Mouse (Mus musculus) CD4-positive, CD25-positive, alpha-beta regulatory T cell, adult 4 months (primary cell): ENCODE measurements around the gene Map2k2. TPM values are rescaled to one million over a fixed set of nuclear protein-coding genes. Genes with fewer than 3 reads are reported as not detected.
"Not testable (repeated sequence)": the region's sequence is repeated elsewhere in the genome, so short reads cannot be mapped to it uniquely, and the experiment has no call there.

Experiments used
- ATAC-seq: one replicate; pipeline ENCODE4 v1.8.0; 2017
- polyA plus RNA-seq, 2 experiments: library from polyadenylated mRNA; unstranded; fragments of 100-300 nt; shearing (Covaris generic); gene quantifications; one replicate each; pipeline ENCODE4 v1.2.1; 2017

Gene Map2k2
- polyA plus RNA-seq, 2 experiments from 2014 or later, result 21.5 to 28.1 TPM

GRCm38 (mm10) chr10:81177491-81177925 is 71.8 kb downstream of the Map2k2 start:
- no peak for ATAC-seq

- ATAC-seq, result no peak
Observed at GRCm38 (mm10) chr10:81177958-81178712, 72.4 kb downstream of the Map2k2 start.

- ATAC-seq, result no peak
Observed at GRCm38 (mm10) chr10:81178927-81179326, 73.2 kb downstream of the Map2k2 start.

- no peak for ATAC-seq
Observed at GRCm38 (mm10) chr10:81179451-81180342, 74.0 kb downstream of the Map2k2 start.

- ATAC-seq, result no peak
Observed at GRCm38 (mm10) chr10:81180946-81181345, 75.2 kb downstream of the Map2k2 start.

- ATAC-seq, result not testable (repeated sequence)
Observed at GRCm38 (mm10) chr10:81181860-81182259, 76.1 kb downstream of the Map2k2 start.

GRCm38 (mm10) chr10:81182336-81183333 is 76.9 kb downstream of the Map2k2 start, which contains the start of gene Dapk3:
Gene Dapk3, plus strand, starts transcription at chr10:81183005.
- peak; percentile 94 for ATAC-seq

Other genes starting within 250 kb of the Map2k2 start
- gene Tmprss9, start 234.1 kb upstream of the Map2k2 start, polyA plus RNA-seq, result not detected
- 100 to 1,000 TPM; 212 to 257 TPM for gene Timm13, start 204.9 kb upstream of the Map2k2 start, polyA plus RNA-seq
- 1 to 10 TPM; 3.3 to 4.7 TPM for gene Lmnb2, start 187.7 kb upstream of the Map2k2 start, polyA plus RNA-seq
- 10 to 100 TPM; 25.3 to 38.9 TPM for gene Gadd45b, start 175.8 kb upstream of the Map2k2 start, polyA plus RNA-seq
- gene Gng7, start 91.0 kb upstream of the Map2k2 start, polyA plus RNA-seq, result under 1 TPM in 1 of 2 experiments, not detected in 1; 0.54 TPM
- not detected for gene Diras1, start 80.3 kb upstream of the Map2k2 start, polyA plus RNA-seq
- 1 to 10 TPM; 3.3 to 4.7 TPM for gene Slc39a3, start 68.5 kb upstream of the Map2k2 start, polyA plus RNA-seq
- gene Sgta, start 45.7 kb upstream of the Map2k2 start, polyA plus RNA-seq, result 100 to 1,000 TPM in 1 of 2 experiments, 10 to 100 TPM in 1; 78.9 to 148 TPM
- gene Thop1, start 35.9 kb upstream of the Map2k2 start, polyA plus RNA-seq, result 1 to 10 TPM; 2.0 to 2.5 TPM
- gene Creb3l3, start 7.0 kb upstream of the Map2k2 start, polyA plus RNA-seq, result not detected
- 10 to 100 TPM in 1 of 2 experiments, 1 to 10 TPM in 1; 6.5 to 11.3 TPM for gene Zbtb7a, start 29.3 kb downstream of the Map2k2 start, polyA plus RNA-seq
- gene Pias4, start 62.0 kb downstream of the Map2k2 start, polyA plus RNA-seq, result 10 to 100 TPM; 17.1 to 20.0 TPM
- 1,000 to 10,000 TPM in 1 of 2 experiments, 100 to 1,000 TPM in 1; 934 to 1,665 TPM for gene Eef2, start 70.7 kb downstream of the Map2k2 start, polyA plus RNA-seq
- gene Dapk3, start 77.1 kb downstream of the Map2k2 start, polyA plus RNA-seq, result 1 to 10 TPM; 1.3 to 2.6 TPM
- gene 4930442H23Rik, start 77.9 kb downstream of the Map2k2 start, polyA plus RNA-seq, result not detected
- under 1 TPM; 0.31 to 0.44 TPM for gene Nmrk2, start 96.1 kb downstream of the Map2k2 start, polyA plus RNA-seq
- gene Atcay, start 124.9 kb downstream of the Map2k2 start, polyA plus RNA-seq, result 1 to 10 TPM; 4.0 to 6.2 TPM
- gene Zfr2, start 127.2 kb downstream of the Map2k2 start, polyA plus RNA-seq, result 1 to 10 TPM; 1.6 to 1.7 TPM
- 100 to 1,000 TPM in 1 of 2 experiments, 10 to 100 TPM in 1; 63.6 to 103 TPM for gene Matk, start 147.0 kb downstream of the Map2k2 start, polyA plus RNA-seq
- 100 to 1,000 TPM; 111 to 132 TPM for gene Mrpl54, start 161.0 kb downstream of the Map2k2 start, polyA plus RNA-seq
- 10 to 100 TPM; 12.5 to 14.8 TPM for gene Apba3, start 161.0 kb downstream of the Map2k2 start, polyA plus RNA-seq
- gene Tjp3, start 185.7 kb downstream of the Map2k2 start, polyA plus RNA-seq, result 1 to 10 TPM; 2.4 to 2.6 TPM
- 10 to 100 TPM; 14.6 to 15.1 TPM for gene Pip5k1c, start 187.0 kb downstream of the Map2k2 start, polyA plus RNA-seq
- 1 to 10 TPM; 4.2 to 4.7 TPM for gene Cactin, start 215.2 kb downstream of the Map2k2 start, polyA plus RNA-seq
- gene Tbxa2r, start 222.8 kb downstream of the Map2k2 start, polyA plus RNA-seq, result 10 to 100 TPM; 19.3 to 22.0 TPM
- gene Gipc3, start 237.4 kb downstream of the Map2k2 start, polyA plus RNA-seq, result under 1 TPM; 0.15 to 0.28 TPM
- gene Hmg20b, start 244.6 kb downstream of the Map2k2 start, polyA plus RNA-seq, result 10 to 100 TPM; 14.4 to 17.3 TPM